12 mouse cellular contexts compared by ENCODE assay signal in the genomic region with DNA sequence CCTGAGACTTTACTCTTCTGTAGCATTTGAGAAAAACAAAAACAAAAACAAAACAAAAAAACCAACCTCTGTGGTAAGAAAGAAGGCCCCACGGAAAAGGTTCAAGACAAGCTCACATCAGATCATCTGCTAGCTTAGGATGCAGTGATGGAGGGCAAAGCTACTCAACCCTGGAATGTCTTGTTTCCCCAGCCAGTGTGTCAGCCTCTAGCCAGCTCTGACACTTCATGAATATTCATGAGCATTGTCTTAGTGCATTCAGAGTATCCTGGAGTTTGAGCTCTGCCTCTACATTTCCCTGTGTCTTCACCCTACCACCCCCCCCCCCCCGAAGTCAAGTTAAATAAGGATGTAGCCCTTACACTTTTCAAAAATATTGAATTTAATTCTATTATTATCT.
"Had no signal": no experiment of that assay in that cellular context is flagged by ENCODE, and none has a peak within 500 bp of the region (broad histone marks: within the 10 kb centered on the region; RNA-seq: fewer than 3 reads in every experiment).

No protein-coding gene starts in this region.

- H3K36me3 ChIP-seq: kidney, embryonic 15.5 days; limb, embryonic 10.5 days; liver, embryonic 15.5 days had no signal

- H3K4me3 ChIP-seq: kidney, embryonic 15.5 days; left cerebral cortex, adult 2 months; limb, embryonic 10.5 days; liver, embryonic 15.5 days had no signal

- H3K27me3 ChIP-seq: kidney, embryonic 15.5 days; liver, embryonic 15.5 days had no signal

- ATAC-seq: lung, postnatal 0 days had no signal

- H3K4me2 ChIP-seq: kidney, embryonic 15.5 days; liver, embryonic 11.5 days; liver, embryonic 15.5 days had no signal

- DNase-seq: kidney, adult 2 months; kidney, postnatal 14 days; lung, adult 2 months; lung, postnatal 36 days; thymus, postnatal 4 days had no signal

- H3K27ac ChIP-seq: kidney, embryonic 15.5 days; left cerebral cortex, adult 2 months; limb, embryonic 10.5 days; liver, embryonic 15.5 days; stomach, postnatal 0 days had no signal

- H3K9me3 ChIP-seq: kidney, embryonic 15.5 days; limb, embryonic 10.5 days; liver, embryonic 15.5 days had no signal

- H3K4me1 ChIP-seq: kidney, embryonic 15.5 days; limb, embryonic 10.5 days; liver, embryonic 15.5 days had no signal

- H3K9ac ChIP-seq: kidney, embryonic 15.5 days; liver, embryonic 15.5 days had no signal
